Mouse (Mus musculus): Measurements from ENCODE around the gene Sesn2. TPM values are rescaled to one million over a fixed set of nuclear protein-coding genes. Genes with fewer than 3 reads are reported as not detected.
"Not testable (repeated sequence)": the region's sequence is repeated elsewhere in the genome, so short reads cannot be mapped to it uniquely, and the experiment has no call there.

Gene Sesn2
- polyA plus RNA-seq (2015; fragmentation: Nextera tagmentation; extraction: Ambion mirVana) = 8.1 and 9.7 TPM in 2 replicates

GRCm38 (mm10) chr4:132510352-132510798 lies at the start of gene Sesn2:
TSS of gene Sesn2 (minus strand) at chr4:132510501.
- Histone ChIP-seq H3K4me3 (peak within 1 kb of the TSS; percentile 76), H3K4me1 (peaks cover 21% of the 10 kb centered on the region), H3K9me3 (no peaks in the 10 kb centered on the region), H3K4me2 (peak within 1 kb of the TSS; percentile 99), H3K27ac (peak within 1 kb of the TSS; percentile 70), H3K36me3 (replicated peaks) (no peaks in the 10 kb centered on the region), H3K27me3 (replicated peaks) (peaks cover 9% of the 10 kb centered on the region), H3K9ac (peak within 1 kb of the TSS; percentile 72)
- peak; percentile 95 for ATAC-seq (replicated peaks)
- under 1% methylated on average over 32 of the region's 32 CpGs for WGBS

GRCm38 (mm10) chr4:132555550-132555949 lies 45.2 kb upstream of the Sesn2 start:
- 96% methylated on average over 7 of the region's 7 CpGs for WGBS
- H3K4me2 ChIP-seq; H3K27ac ChIP-seq; H3K4me3 ChIP-seq; H3K9me3 ChIP-seq; H3K9ac ChIP-seq; H3K27me3 ChIP-seq (replicated peaks); ATAC-seq (replicated peaks); H3K4me1 ChIP-seq: not testable (repeated sequence)
- H3K36me3 ChIP-seq (replicated peaks) = peaks cover 22% of the 10 kb centered on the region

GRCm38 (mm10) chr4:132554653-132555052 lies 44.4 kb upstream of the Sesn2 start:
- Histone ChIP-seq H3K27me3 (replicated peaks) (no peaks in the 10 kb centered on the region), H3K9me3 (no peaks in the 10 kb centered on the region), H3K9ac (no peak overlapping the region), H3K36me3 (replicated peaks) (peaks cover 30% of the 10 kb centered on the region), H3K27ac (no peak overlapping the region), H3K4me2 (no peak overlapping the region), H3K4me1 (no peaks in the 10 kb centered on the region), H3K4me3 (no peak overlapping the region)
- WGBS = 87% methylated on average over 8 of the region's 8 CpGs
- ATAC-seq (replicated peaks) = no peak

- Histone ChIP-seq H3K9ac (no peak overlapping the region), H3K27ac (no peak overlapping the region), H3K4me1 (no peaks in the 10 kb centered on the region), H3K36me3 (replicated peaks) (peaks cover 34% of the 10 kb centered on the region), H3K4me3 (no peak overlapping the region), H3K9me3 (no peaks in the 10 kb centered on the region), H3K4me2 (no peak overlapping the region), H3K27me3 (replicated peaks) (no peaks in the 10 kb centered on the region)
- 81% methylated on average over 5 of the region's 5 CpGs for WGBS
- ATAC-seq (replicated peaks) = no peak
These were observed 43.9 kb upstream of the Sesn2 start for GRCm38 (mm10) chr4:132554221-132554620.

GRCm38 (mm10) chr4:132545851-132546250 lies 35.5 kb upstream of the Sesn2 start:
- Histone ChIP-seq H3K4me1 (no peaks in the 10 kb centered on the region), H3K27me3 (replicated peaks) (no peaks in the 10 kb centered on the region), H3K4me3 (no peak overlapping the region), H3K27ac (no peak overlapping the region), H3K36me3 (replicated peaks) (peaks cover 60% of the 10 kb centered on the region; the same call in 1 of the 2 replicates), H3K9me3 (no peaks in the 10 kb centered on the region), H3K4me2 (no peak overlapping the region), H3K9ac (no peak overlapping the region)
- ATAC-seq (replicated peaks) = no peak
- 42% methylated on average over 8 of the region's 8 CpGs for WGBS

GRCm38 (mm10) chr4:132542724-132543123 lies 32.4 kb upstream of the Sesn2 start:
- peaks cover 2% of the 10 kb centered on the region; the same call in 1 of the 2 replicates for H3K4me1 ChIP-seq
- ATAC-seq (replicated peaks) = no peak
- H3K36me3 ChIP-seq (replicated peaks) = peaks cover 47% of the 10 kb centered on the region; the same call in 1 of the 2 replicates
- 79% methylated on average over 1 of the region's 1 CpGs for WGBS
- H3K4me2 ChIP-seq = no peak overlapping the region
- no peaks in the 10 kb centered on the region for H3K27me3 ChIP-seq (replicated peaks)
- H3K4me3 ChIP-seq = no peak overlapping the region
- no peak overlapping the region for H3K9ac ChIP-seq
- H3K9me3 ChIP-seq = no peaks in the 10 kb centered on the region
- no peak overlapping the region for H3K27ac ChIP-seq

- Histone ChIP-seq H3K27me3 (replicated peaks) (no peaks in the 10 kb centered on the region), H3K9ac (no peak overlapping the region), H3K9me3 (no peaks in the 10 kb centered on the region), H3K4me3 (no peak overlapping the region), H3K4me1 (peaks cover 15% of the 10 kb centered on the region), H3K4me2 (no peak overlapping the region), H3K27ac (no peak overlapping the region), H3K36me3 (replicated peaks) (peaks cover 45% of the 10 kb centered on the region; the same call in 1 of the 2 replicates)
- ATAC-seq (replicated peaks) = no peak
- WGBS = 91% methylated on average over 4 of the region's 4 CpGs
These were observed 31.1 kb upstream of the Sesn2 start for GRCm38 (mm10) chr4:132541413-132541812.

GRCm38 (mm10) chr4:132539481-132539880 lies 29.2 kb upstream of the Sesn2 start:
- Histone ChIP-seq H3K36me3 (replicated peaks) (peaks cover 39% of the 10 kb centered on the region; the same call in 1 of the 2 replicates), H3K27ac (no peak overlapping the region), H3K4me2 (no peak overlapping the region), H3K9ac (no peak overlapping the region), H3K27me3 (replicated peaks) (no peaks in the 10 kb centered on the region), H3K4me1 (peaks cover 19% of the 10 kb centered on the region), H3K4me3 (no peak overlapping the region), H3K9me3 (no peaks in the 10 kb centered on the region)
- 93% methylated on average over 5 of the region's 5 CpGs for WGBS
- no peak for ATAC-seq (replicated peaks)

GRCm38 (mm10) chr4:132535406-132536121 lies 25.3 kb upstream of the Sesn2 start, which contains the start of gene Dnajc8:
TSS of gene Dnajc8 (plus strand) at chr4:132535550.
- H3K36me3 ChIP-seq (replicated peaks) = peaks cover 14% of the 10 kb centered on the region
- peak within 1 kb of the TSS; percentile 71 for H3K4me3 ChIP-seq
- H3K9me3 ChIP-seq = no peaks in the 10 kb centered on the region
- peak within 1 kb of the TSS; percentile 89 for H3K9ac ChIP-seq
- under 1% methylated on average over 59 of the region's 60 CpGs for WGBS
- peak; percentile 65 for ATAC-seq (replicated peaks)
- peak within 1 kb of the TSS; percentile 91 for H3K4me2 ChIP-seq
- peak within 1 kb of the TSS; percentile 79 for H3K27ac ChIP-seq
- no peaks in the 10 kb centered on the region for H3K27me3 ChIP-seq (replicated peaks)
- H3K4me1 ChIP-seq = peaks cover 42% of the 10 kb centered on the region

GRCm38 (mm10) chr4:132532981-132533916 lies 22.9 kb upstream of the Sesn2 start, which contains the start of gene Atpif1:
TSS of gene Atpif1 (minus strand) at chr4:132533659.
- ATAC-seq (replicated peaks) = peak; percentile 93
- H3K9me3 ChIP-seq = no peaks in the 10 kb centered on the region
- H3K27me3 ChIP-seq (replicated peaks) = no peaks in the 10 kb centered on the region
- H3K27ac ChIP-seq = peak within 1 kb of the TSS; percentile 96
- H3K36me3 ChIP-seq (replicated peaks) = peaks cover 13% of the 10 kb centered on the region
- peak within 1 kb of the TSS; percentile 92 for H3K9ac ChIP-seq
- H3K4me1 ChIP-seq = peaks cover 42% of the 10 kb centered on the region
- H3K4me3 ChIP-seq = peak within 1 kb of the TSS; percentile 74
- WGBS = under 1% methylated on average over 63 of the region's 63 CpGs
- H3K4me2 ChIP-seq = peak within 1 kb of the TSS; percentile 76

GRCm38 (mm10) chr4:132532496-132532895 lies 22.2 kb upstream of the Sesn2 start:
- WGBS = 27% methylated on average over 5 of the region's 5 CpGs
- Histone ChIP-seq H3K27ac (peak overlapping the region; percentile 96), H3K4me2 (peak overlapping the region; percentile 76), H3K9me3 (no peaks in the 10 kb centered on the region), H3K9ac (peak overlapping the region; percentile 92), H3K36me3 (replicated peaks) (peaks cover 13% of the 10 kb centered on the region), H3K4me3 (peak overlapping the region; percentile 74), H3K4me1 (peaks cover 38% of the 10 kb centered on the region), H3K27me3 (replicated peaks) (no peaks in the 10 kb centered on the region)
- ATAC-seq (replicated peaks) = 0 out of 2 replicates have a peak, but pooled peaks have one; percentile 5
